Comparison of ENCODE assay signal across 24 mouse cellular contexts in genomic region chr7:75629669-75630068, GRCm38 (mm10).
DNase-seq lines count a peak whose midpoint lies in the region; ATAC-seq and TF ChIP-seq lines count a peak whose summit lies in the region.
"Had no signal": no experiment of that assay in that cellular context is flagged by ENCODE, and none has a peak within 500 bp of the region (broad histone marks: within the 10 kb centered on the region; RNA-seq: fewer than 3 reads in every experiment).

No protein-coding gene starts in this region.

- no peak overlapping the region for H3K4me3 ChIP-seq in gastrocnemius, adult 2 months
- no peak overlapping the region for H3K4me3 ChIP-seq in layer of hippocampus, adult 2 months
- H3K4me3 ChIP-seq: embryonic facial prominence, embryonic 13.5 days; embryonic facial prominence, embryonic 15.5 days; erythroblast, embryonic 14.5 days; forebrain, embryonic 10.5 days; forebrain, embryonic 12.5 days had no signal

- no peak for DNase-seq in gastrocnemius, adult 2 months
- no peak for DNase-seq in gastrocnemius, postnatal 36 days
- DNase-seq in CD4-positive helper T cell, adult 2 months (ENCODE audit: low read depth, low spot score): peak; percentile 23
- no peak for DNase-seq in frontal cortex, postnatal 36 days (ENCODE audit: low spot score in 2 of 2)
- no peak for DNase-seq in layer of hippocampus, adult 2 months (ENCODE audit: low spot score in 2 of 2)
- DNase-seq: adrenal gland, adult 8-10 months; adrenal gland, postnatal 14 days; adrenal gland, postnatal 36 days; B cell, adult 2 months; cerebellum, adult 11-12 months; cerebellum, adult 8-10 months; cerebellum, adult 9-11 months; cerebellum, postnatal 14 days; cerebellum, postnatal 36 days; embryo, embryonic 11 days had no signal

- peak overlapping the region; percentile 79; the same call in 1 of the 2 replicates for H3K27ac ChIP-seq in gastrocnemius, adult 2 months
- H3K27ac ChIP-seq in layer of hippocampus, adult 2 months: no peak overlapping the region
- H3K27ac ChIP-seq: embryonic facial prominence, embryonic 13.5 days; embryonic facial prominence, embryonic 15.5 days; forebrain, embryonic 10.5 days; forebrain, embryonic 12.5 days had no signal

- ATAC-seq in CD4-positive, CD25-positive, alpha-beta regulatory T cell, adult 4 months: peak; percentile 64
- ATAC-seq in inflammation-experienced regulatory T-cells, adult 6 months: peak; percentile 53
- ATAC-seq: forebrain, embryonic 14.5 days; forebrain, embryonic 16.5 days had no signal

- intact Hi-C loops in gastrocnemius, adult 2 months (cut with DNase I): no loop called here
- intact Hi-C loops in gastrocnemius, postnatal 36 days (cut with DNase I): no loop called here

- TF ChIP-seq CTCF in gastrocnemius, adult 2 months (IDR thresholded peaks at IDR 0.05): no peak
- TF ChIP-seq CTCF in layer of hippocampus, adult 2 months (conservative IDR thresholded peaks at IDR 0.05): no peak
